Mouse (Mus musculus) MEL (cell line): ENCODE data around the gene Agt. TPM values are rescaled to one million over a fixed set of nuclear protein-coding genes. Genes with fewer than 3 reads are reported as not detected.

ENCODE experiments used
- DNase-seq: peaks from one replicate; pipeline ENCODE4 v3.0.0; 2011; ENCODE audit warnings: low read depth, low spot score
- H3K27ac ChIP-seq: 2 replicates; pipeline ENCODE4 v1.5.1; 2012; ENCODE audit warnings: low read depth, mild to moderate bottlenecking, control low read depth, low read length, moderate library complexity; ENCODE audit not compliant: control insufficient read depth
- H3K27me3 ChIP-seq, 2 experiments: fragments of 150-350 bp in 1 of 2; sonication (generic) in 1 of 2; 2 replicates each; pipeline ENCODE4 v1.6.1; 2012; ENCODE audit warnings: low read length in 2 of 2, mild to moderate bottlenecking in 2 of 2, improper control_type of control experiment in 1 of 2, moderate library complexity in 1 of 2; ENCODE audit not compliant: insufficient read depth in 2 of 2, control insufficient read depth in 1 of 2
- H3K36me3 ChIP-seq, 2 experiments: 2 replicates each; pipeline ENCODE4 v1.6.1; 2012 to 2014; ENCODE audit warnings: low read length in 2 of 2, improper control_type of control experiment in 1 of 2, inconsistent platforms in 1 of 2, mild to moderate bottlenecking in 1 of 2; ENCODE audit not compliant: insufficient read depth in 2 of 2, control insufficient read depth in 1 of 2
- H3K4me1 ChIP-seq, 2 experiments: fragments of 150-350 bp in 1 of 2; sonication (generic) in 1 of 2; 2 replicates each; pipeline ENCODE4 v1.6.1; 2012; ENCODE audit warnings: low read length in 2 of 2, improper control_type of control experiment in 1 of 2, mild to moderate bottlenecking in 1 of 2; ENCODE audit not compliant: insufficient read depth in 2 of 2, control insufficient read depth in 1 of 2
- H3K4me3 ChIP-seq, 2 experiments: fragments of 150-350 bp in 1 of 2; sonication (generic) in 1 of 2; 2 replicates each; pipeline ENCODE4 v1.5.1; 2012; ENCODE audit warnings: low read depth in 2 of 2, low read length in 2 of 2, mild to moderate bottlenecking in 2 of 2, moderate library complexity in 2 of 2, control low read depth in 1 of 2, improper control_type of control experiment in 1 of 2; ENCODE audit not compliant: control insufficient read depth in 1 of 2, insufficient read depth in 1 of 2
- H3K79me2 ChIP-seq: 2 replicates; pipeline ENCODE4 v1.6.1; 2012; ENCODE audit warnings: mild to moderate bottlenecking, low read length, moderate library complexity; ENCODE audit not compliant: control insufficient read depth, poor library complexity, insufficient read depth
- H3K9ac ChIP-seq: 2 replicates; pipeline ENCODE4 v1.6.1; 2012; ENCODE audit warnings: low read depth, mild to moderate bottlenecking, control low read depth, low read length, moderate library complexity; ENCODE audit not compliant: control insufficient read depth, poor library complexity, severe bottlenecking
- H3K9me3 ChIP-seq: fragments of 150-350 bp; sonication (generic); replicated peaks from 2 replicates; pipeline ENCODE4 v1.6.1; 2012; ENCODE audit warnings: mild to moderate bottlenecking, low read length, improper control_type of control experiment, moderate library complexity; ENCODE audit not compliant: insufficient read depth
- CHD1 ChIP-seq: IDR thresholded peaks from 2 replicates; pipeline ENCODE4 v1.6.1; 2012; ENCODE audit warnings: low read depth, mild to moderate bottlenecking, inconsistent platforms, low read length, improper control_type of control experiment
- CTCF ChIP-seq, 3 experiments: IDR thresholded peaks in 2 of 3; conservative IDR thresholded peaks in 1 of 3; 2 replicates each; pipeline ENCODE4 v1.5.1; 2011 to 2012; ENCODE audit warnings: low read length in 3 of 3, low read depth in 2 of 3, mild to moderate bottlenecking in 2 of 3, improper control_type of control experiment in 1 of 3, inconsistent platforms in 1 of 3, mixed read lengths in 1 of 3, moderate library complexity in 1 of 3; ENCODE audit not compliant: control insufficient read depth in 1 of 3, insufficient read depth in 1 of 3, poor library complexity in 1 of 3, severe bottlenecking in 1 of 3
- E2F4 ChIP-seq: IDR thresholded peaks from 2 replicates; pipeline ENCODE4 v1.6.1; 2011; ENCODE audit warnings: low read depth, low read length, improper control_type of control experiment, borderline replicate concordance
- ELF1 ChIP-seq: IDR thresholded peaks from 2 replicates; pipeline ENCODE4 v1.6.1; 2014; ENCODE audit warnings: low read depth, mild to moderate bottlenecking, inconsistent platforms, low read length, improper control_type of control experiment, moderate library complexity
- GABPA ChIP-seq: IDR thresholded peaks from 2 replicates; pipeline ENCODE4 v1.6.1; 2012; ENCODE audit warnings: low read depth, mild to moderate bottlenecking, inconsistent platforms, low read length, improper control_type of control experiment, moderate library complexity
- JUND ChIP-seq: IDR thresholded peaks from 2 replicates; pipeline ENCODE4 v1.6.1; 2011; ENCODE audit warnings: low read depth, mild to moderate bottlenecking, improper control_type of control experiment, low read length
- KAT2A ChIP-seq: conservative IDR thresholded peaks from 2 replicates; pipeline ENCODE4 v1.6.1; 2012; ENCODE audit warnings: low read depth, low read length, improper control_type of control experiment, inconsistent platforms
- MAFK ChIP-seq: IDR thresholded peaks from 2 replicates; pipeline ENCODE4 v1.6.1; 2011; ENCODE audit warnings: low read depth, mild to moderate bottlenecking, low read length, improper control_type of control experiment, borderline replicate concordance
- MXI1 ChIP-seq: IDR thresholded peaks from 2 replicates; pipeline ENCODE4 v1.6.1; 2011; ENCODE audit warnings: mild to moderate bottlenecking, low read depth, low read length, improper control_type of control experiment
- NELFE ChIP-seq: IDR thresholded peaks from 2 replicates; pipeline ENCODE4 v1.6.1; 2011; ENCODE audit warnings: low read depth, low read length, improper control_type of control experiment
- NRF1 ChIP-seq: IDR thresholded peaks from 2 replicates; pipeline ENCODE4 v1.6.1; 2014; ENCODE audit warnings: low read depth, mild to moderate bottlenecking, inconsistent platforms, low read length, improper control_type of control experiment, moderate library complexity; ENCODE audit not compliant: poor library complexity, insufficient read depth, severe bottlenecking
- SIN3A ChIP-seq: IDR thresholded peaks from 2 replicates; pipeline ENCODE4 v1.6.1; 2012; ENCODE audit warnings: low read length, improper control_type of control experiment, inconsistent platforms
- SMC3 ChIP-seq: IDR thresholded peaks from 2 replicates; pipeline ENCODE4 v1.6.1; 2011; ENCODE audit warnings: low read depth, low read length, improper control_type of control experiment
- TCF12 ChIP-seq: IDR thresholded peaks from 2 replicates; pipeline ENCODE4 v1.6.1; 2014; ENCODE audit warnings: low read depth, mild to moderate bottlenecking, inconsistent platforms, low read length, improper control_type of control experiment, moderate library complexity
- USF1 ChIP-seq: IDR thresholded peaks from 2 replicates; pipeline ENCODE4 v1.6.1; 2014; ENCODE audit warnings: low read depth, mild to moderate bottlenecking, inconsistent platforms, low read length, improper control_type of control experiment, moderate library complexity
- ZC3H11A ChIP-seq: IDR thresholded peaks from 2 replicates; pipeline ENCODE4 v1.6.1; 2012; ENCODE audit warnings: low read depth, mild to moderate bottlenecking, inconsistent platforms, low read length, improper control_type of control experiment
- ZKSCAN1 ChIP-seq: IDR thresholded peaks from 2 replicates; pipeline ENCODE4 v1.6.1; 2012; ENCODE audit warnings: low read depth, mild to moderate bottlenecking, inconsistent platforms, low read length, improper control_type of control experiment, moderate library complexity
- ZMIZ1 ChIP-seq: IDR thresholded peaks from 2 replicates; pipeline ENCODE4 v1.6.1; 2012; ENCODE audit warnings: low read depth, mild to moderate bottlenecking, inconsistent platforms, low read length, improper control_type of control experiment, moderate library complexity
- ZNF384 ChIP-seq: IDR thresholded peaks from 2 replicates; pipeline ENCODE4 v1.6.1; 2012; ENCODE audit warnings: low read depth, mild to moderate bottlenecking, inconsistent platforms, low read length, improper control_type of control experiment
- polyA plus RNA-seq, 2 experiments: library from polyadenylated mRNA; stranded (reverse) in 1 of 2; unstranded in 1 of 2; fragments of >175 nt in 1 of 2; fragments of >200 nt in 1 of 2; gene quantifications; 2 replicates each; pipeline versions ENCODE4 v1.2.1 to v1.2.4; 2012; ENCODE audit warnings: low replicate concordance in 2 of 2, low read depth in 1 of 2; ENCODE audit not compliant: insufficient read length in 2 of 2, insufficient read depth in 1 of 2, missing spikeins in 1 of 2
- total RNA-seq: library from RNA; depleted of rRNA; stranded (reverse); fragments of 300-350 nt; gene quantifications from 2 replicates; pipeline ENCODE4 v1.2.3, GENCODE M21; 2012

The Agt gene
- total and polyA plus RNA-seq, 3 experiments = not detected

GRCm38 (mm10) chr8:124569100-124569499 lies 406 bp downstream of the Agt start:
- Histone ChIP-seq H3K27ac (no peak overlapping the region), H3K27me3 (no peaks in the 10 kb centered on the region), H3K4me1 (peaks cover 0 to 4% of the 10 kb centered on the region in 2 experiments; a peak in 3 of 4 replicates), H3K79me2 (no peaks in the 10 kb centered on the region), H3K9ac (no peak overlapping the region), H3K4me3 (no peak overlapping the region), H3K9me3 (no peaks in the 10 kb centered on the region), H3K36me3 (no peaks in the 10 kb centered on the region)
- no peak for DNase-seq
- TF ChIP-seq ELF1 (no peak), USF1 (peak; percentile 73), GABPA (no peak)

GRCm38 (mm10) chr8:124567584-124567983 lies 1.9 kb downstream of the Agt start:
- H3K79me2 ChIP-seq = no peaks in the 10 kb centered on the region
- no peaks in the 10 kb centered on the region for H3K9me3 ChIP-seq
- no peaks in the 10 kb centered on the region for H3K27me3 ChIP-seq
- H3K27ac ChIP-seq = no peak overlapping the region
- H3K4me3 ChIP-seq = no peak overlapping the region
- DNase-seq = no peak
- H3K36me3 ChIP-seq = no peaks in the 10 kb centered on the region
- H3K9ac ChIP-seq = no peak overlapping the region
- TF ChIP-seq ZNF384 (no peak), NELFE (no peak), ZKSCAN1 (no peak), ZMIZ1 (no peak), TCF12 (no peak), CTCF (IDR thresholded peaks at IDR 0.05 in 2 of 3, conservative IDR thresholded peaks at IDR 0.05 in 1 of 3; ENCODE audit: control insufficient read depth in 1 of 3, insufficient read depth in 1 of 3, low read depth in 2 of 3, low read length in 3 of 3, poor library complexity in 1 of 3, severe bottlenecking in 1 of 3) (no peak), USF1 (no peak), NRF1 (no peak), KAT2A (no peak), CHD1 (no peak), MXI1 (no peak), MAFK (no peak), E2F4 (no peak), JUND (no peak), SMC3 (no peak)
- no peaks in the 10 kb centered on the region for H3K4me1 ChIP-seq

GRCm38 (mm10) chr8:124567126-124567525 lies 2.4 kb downstream of the Agt start:
- DNase-seq = no peak
- Histone ChIP-seq H3K9ac (no peak overlapping the region), H3K36me3 (no peaks in the 10 kb centered on the region), H3K79me2 (no peaks in the 10 kb centered on the region), H3K9me3 (no peaks in the 10 kb centered on the region), H3K27me3 (no peaks in the 10 kb centered on the region), H3K4me1 (no peaks in the 10 kb centered on the region), H3K27ac (no peak overlapping the region), H3K4me3 (no peak overlapping the region)
- TF ChIP-seq ZC3H11A = no peak
- no peak for TF ChIP-seq ZNF384
- no peak for TF ChIP-seq SIN3A
